Mouse (Mus musculus): Measurements from ENCODE around the gene Tmprss12.

DNA sequence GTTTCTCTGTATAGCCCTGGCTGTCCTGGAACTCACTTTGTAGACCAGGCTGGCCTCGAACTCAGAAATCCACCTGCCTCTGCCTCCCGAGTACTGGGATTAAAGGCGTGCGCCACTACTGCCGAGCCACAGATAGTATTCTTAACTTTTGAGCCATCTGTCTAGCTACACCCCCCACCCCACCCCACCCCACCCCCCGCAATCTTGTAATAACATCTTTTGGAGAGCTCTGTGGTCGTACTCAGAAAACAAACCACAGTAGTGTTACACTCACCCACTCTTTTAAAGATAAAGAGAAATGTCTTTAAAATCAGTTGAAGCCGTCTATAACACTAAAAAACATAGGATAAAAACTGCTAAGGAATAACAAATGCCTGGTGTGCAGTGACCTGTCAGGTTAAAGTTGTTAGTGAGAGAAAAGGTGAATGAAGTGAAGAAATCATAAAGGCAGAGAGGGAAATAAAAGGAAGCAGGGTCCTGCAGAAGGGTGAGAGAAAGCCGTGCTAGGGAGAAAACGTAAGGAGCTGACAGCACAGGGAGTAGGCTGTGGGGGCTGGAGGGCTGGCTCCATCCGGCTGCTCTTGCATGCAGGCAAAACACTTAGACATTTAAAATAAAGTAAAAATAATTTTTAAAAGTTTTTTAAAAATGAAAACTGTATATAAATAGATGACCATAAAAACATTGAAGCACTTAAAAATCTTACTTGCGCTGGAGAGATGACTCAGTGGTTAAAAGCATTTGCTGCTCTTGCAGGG lies 45.2 kb upstream of the Tmprss12 start:
- TF ChIP-seq POLR2A (IDR thresholded peaks at IDR 0.05; ENCODE audit: low read depth, low read length) (no peak), CTCF (IDR thresholded peaks at IDR 0.05; ENCODE audit: extremely low read depth, insufficient read depth, insufficient read length, insufficient replicate concordance) (no peak)
